Mouse (Mus musculus): Measurements from ENCODE around the gene Zmiz1. TPM values are rescaled to one million over a fixed set of nuclear protein-coding genes. Genes with fewer than 3 reads are reported as not detected.

The Zmiz1 gene
- polyA plus RNA-seq, 1 experiment from 2014 or later = 4.3 TPM

GRCm38 (mm10) chr14:25458111-25459015 is 622 bp upstream of the Zmiz1 start:
- under 1% methylated on average over 37 of the region's 37 CpGs for WGBS (ENCODE audit: insufficient replicate concordance)
- peak overlapping the region; percentile 99 for H3K4me2 ChIP-seq (ENCODE audit: low read depth, low read length)
- no peaks in the 10 kb centered on the region for H3K9me3 ChIP-seq (ENCODE audit: low read length)
- ATAC-seq (no peak), DNase-seq (peak; percentile 41)
- H3K9ac ChIP-seq (replicated peaks) = peak overlapping the region; percentile 75
- peak overlapping the region; percentile 80 for H3K4me3 ChIP-seq (ENCODE audit: low read depth, low read length)
- peak; percentile 22; the same call in 1 of the 2 replicates for TF ChIP-seq CTCF (IDR thresholded peaks at IDR 0.05; ENCODE audit: low read depth)
- TF ChIP-seq EP300 (IDR thresholded peaks at IDR 0.05; ENCODE audit: low read depth) = no peak
- no peaks in the 10 kb centered on the region for H3K27me3 ChIP-seq (ENCODE audit: insufficient read depth, low read length)
- H3K36me3 ChIP-seq (replicated peaks; ENCODE audit: insufficient read depth, low read length) = no peaks in the 10 kb centered on the region
- peaks cover 29% of the 10 kb centered on the region for H3K4me1 ChIP-seq (ENCODE audit: insufficient read depth)
- H3K27ac ChIP-seq (ENCODE audit: low read depth) = peak overlapping the region; percentile 99

- no peaks in the 10 kb centered on the region for H3K9me3 ChIP-seq (ENCODE audit: low read length)
- H3K27me3 ChIP-seq (ENCODE audit: insufficient read depth, low read length) = no peaks in the 10 kb centered on the region
- TF ChIP-seq CTCF (IDR thresholded peaks at IDR 0.05; ENCODE audit: low read depth) (peak; percentile 58), EP300 (IDR thresholded peaks at IDR 0.05; ENCODE audit: low read depth) (no peak)
- no peaks in the 10 kb centered on the region for H3K36me3 ChIP-seq (replicated peaks; ENCODE audit: insufficient read depth, low read length)
- ATAC-seq (peak; percentile 46), DNase-seq (peak; percentile 79)
- peak overlapping the region; percentile 80 for H3K4me3 ChIP-seq (ENCODE audit: low read depth, low read length)
- under 1% methylated on average over 63 of the region's 69 CpGs for WGBS (ENCODE audit: insufficient replicate concordance)
- H3K4me2 ChIP-seq (ENCODE audit: low read depth, low read length) = peak overlapping the region; percentile 99
- H3K9ac ChIP-seq (replicated peaks) = peak overlapping the region; percentile 75
- H3K4me1 ChIP-seq (ENCODE audit: insufficient read depth) = peaks cover 41% of the 10 kb centered on the region
- peak overlapping the region; percentile 99 for H3K27ac ChIP-seq (ENCODE audit: low read depth)
Observed at GRCm38 (mm10) chr14:25459394-25459997, 511 bp downstream of the Zmiz1 start.

- ATAC-seq (no peak), DNase-seq (peak; percentile 63)
- Histone ChIP-seq H3K9ac (replicated peaks) (peak overlapping the region; percentile 75), H3K4me3 (ENCODE audit: low read depth, low read length) (peak overlapping the region; percentile 80), H3K27me3 (ENCODE audit: insufficient read depth, low read length) (no peaks in the 10 kb centered on the region), H3K27ac (ENCODE audit: low read depth) (peak overlapping the region; percentile 99), H3K4me1 (ENCODE audit: insufficient read depth) (peaks cover 48% of the 10 kb centered on the region), H3K9me3 (ENCODE audit: low read length) (no peaks in the 10 kb centered on the region), H3K4me2 (ENCODE audit: low read depth, low read length) (peak overlapping the region; percentile 99), H3K36me3 (replicated peaks; ENCODE audit: insufficient read depth, low read length) (no peaks in the 10 kb centered on the region)
- under 1% methylated on average over 51 of the region's 63 CpGs for WGBS (ENCODE audit: insufficient replicate concordance)
- no peak for TF ChIP-seq CTCF (IDR thresholded peaks at IDR 0.05; ENCODE audit: low read depth)
- no peak for TF ChIP-seq EP300 (IDR thresholded peaks at IDR 0.05; ENCODE audit: low read depth)
Observed at GRCm38 (mm10) chr14:25459998-25460800, 1.2 kb downstream of the Zmiz1 start.

GRCm38 (mm10) chr14:25460801-25461675 is 2.1 kb downstream of the Zmiz1 start:
- H3K36me3 ChIP-seq (replicated peaks; ENCODE audit: insufficient read depth, low read length) = no peaks in the 10 kb centered on the region
- H3K9me3 ChIP-seq (ENCODE audit: low read length) = no peaks in the 10 kb centered on the region
- TF ChIP-seq EP300 (IDR thresholded peaks at IDR 0.05; ENCODE audit: low read depth) (no peak), CTCF (IDR thresholded peaks at IDR 0.05; ENCODE audit: low read depth) (no peak)
- H3K27me3 ChIP-seq (ENCODE audit: insufficient read depth, low read length) = no peaks in the 10 kb centered on the region
- H3K4me2 ChIP-seq (ENCODE audit: low read depth, low read length) = peak overlapping the region; percentile 99
- peak overlapping the region; percentile 99 for H3K27ac ChIP-seq (ENCODE audit: low read depth)
- H3K4me1 ChIP-seq (ENCODE audit: insufficient read depth) = peaks cover 54% of the 10 kb centered on the region
- peak overlapping the region; percentile 80 for H3K4me3 ChIP-seq (ENCODE audit: low read depth, low read length)
- peak; percentile 37 for ATAC-seq
- H3K9ac ChIP-seq (replicated peaks) = peak overlapping the region; percentile 75
- WGBS (ENCODE audit: insufficient replicate concordance) = 2% methylated on average over 42 of the region's 42 CpGs
- DNase-seq = peak; percentile 76

GRCm38 (mm10) chr14:25461676-25462385 is 2.8 kb downstream of the Zmiz1 start:
- Histone ChIP-seq H3K4me1 (ENCODE audit: insufficient read depth) (peaks cover 58% of the 10 kb centered on the region), H3K27ac (ENCODE audit: low read depth) (peak overlapping the region; percentile 99), H3K36me3 (replicated peaks; ENCODE audit: insufficient read depth, low read length) (no peaks in the 10 kb centered on the region), H3K27me3 (ENCODE audit: insufficient read depth, low read length) (no peaks in the 10 kb centered on the region), H3K9ac (replicated peaks) (peak overlapping the region; percentile 75), H3K4me3 (ENCODE audit: low read depth, low read length) (peak overlapping the region; percentile 80), H3K9me3 (ENCODE audit: low read length) (no peaks in the 10 kb centered on the region), H3K4me2 (ENCODE audit: low read depth, low read length) (peak overlapping the region; percentile 99)
- ATAC-seq (no peak), DNase-seq (no peak)
- 21% methylated on average over 12 of the region's 12 CpGs for WGBS (ENCODE audit: insufficient replicate concordance)
- TF ChIP-seq EP300 (IDR thresholded peaks at IDR 0.05; ENCODE audit: low read depth) (no peak), CTCF (IDR thresholded peaks at IDR 0.05; ENCODE audit: low read depth) (no peak)
